Mouse (Mus musculus): Measurements from ENCODE around the gene Stx12. TPM values are rescaled to one million over a fixed set of nuclear protein-coding genes. Genes with fewer than 3 reads are reported as not detected.

The Stx12 gene
- total and polyA plus RNA-seq, 2 experiments from 2014 or later, result 170 to 180 TPM

DNA sequence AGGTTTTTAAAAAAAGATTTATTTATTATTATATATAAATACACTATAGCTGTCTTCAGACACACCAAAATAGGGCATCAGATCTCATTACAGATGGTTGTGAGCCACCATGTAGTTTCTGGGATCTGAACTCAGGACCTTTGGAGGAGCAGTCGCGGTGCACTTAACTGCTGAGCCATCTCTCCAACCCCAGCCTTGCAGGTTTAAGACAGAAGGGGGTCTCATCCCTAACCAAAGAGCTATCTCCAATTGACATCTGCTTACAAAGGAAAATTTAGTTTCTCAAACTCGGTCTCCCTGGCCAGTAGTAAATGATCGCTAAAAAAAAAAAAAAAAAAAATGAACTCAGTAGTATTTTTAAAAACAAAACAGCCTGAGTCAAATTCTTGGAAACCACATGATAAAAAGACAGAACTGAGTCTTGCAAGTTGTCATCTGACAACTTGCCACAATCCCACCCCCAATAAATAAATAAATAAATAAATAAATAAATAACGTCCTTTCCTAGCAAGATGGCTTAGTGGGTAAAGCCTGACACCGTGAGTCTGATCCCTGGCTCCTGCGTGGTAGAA lies 77.6 kb downstream of the Stx12 start:
- no peak overlapping the region for H3K4me2 ChIP-seq (ENCODE audit: low read depth)
- DNase-seq (no peak), ATAC-seq (no peak)
- H3K4me3 ChIP-seq (ENCODE audit: low read depth, low read length), result no peak overlapping the region
- H3K36me3 ChIP-seq (ENCODE audit: insufficient read depth), result no peaks in the 10 kb centered on the region
- no peaks in the 10 kb centered on the region for H3K4me1 ChIP-seq (ENCODE audit: insufficient read depth)
- H3K9ac ChIP-seq, result no peak overlapping the region
- no peaks in the 10 kb centered on the region for H3K9me3 ChIP-seq (ENCODE audit: low read length)
- WGBS, result 93% methylated on average over 7 of the region's 7 CpGs
- H3K27me3 ChIP-seq (ENCODE audit: insufficient read depth, low read length), result no peaks in the 10 kb centered on the region
- no peak for TF ChIP-seq CTCF (IDR thresholded peaks at IDR 0.05; ENCODE audit: low read depth)
- no peak overlapping the region for H3K27ac ChIP-seq (ENCODE audit: low read depth, low read length)

DNA sequence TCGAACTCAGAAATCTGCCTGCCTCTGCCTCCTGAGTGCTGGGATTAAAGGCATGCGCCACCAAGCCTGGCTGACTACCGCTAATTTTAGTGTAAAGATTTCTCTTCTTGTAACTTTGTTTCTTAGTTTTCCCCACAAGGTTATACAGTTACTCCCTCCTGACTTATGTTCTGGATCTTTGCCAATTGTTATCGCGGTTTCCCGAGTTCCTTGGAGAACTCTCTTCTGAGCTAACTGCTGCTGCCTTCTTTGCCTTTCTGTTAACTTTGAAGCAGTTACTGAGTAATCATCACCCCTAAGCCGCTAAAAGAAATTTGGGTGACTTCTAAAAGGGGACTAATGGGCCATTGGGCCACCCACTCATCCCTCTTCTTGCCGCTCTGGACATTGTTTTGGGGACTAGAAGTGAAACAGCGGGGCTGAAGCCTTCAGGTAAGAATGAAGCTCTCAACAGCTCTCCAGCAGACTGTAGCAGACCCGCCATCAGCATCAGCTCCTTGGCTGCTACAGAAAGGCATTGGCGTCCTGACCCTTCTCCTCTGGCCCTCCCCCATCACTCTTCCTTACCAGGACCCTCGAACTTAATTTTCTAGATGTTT lies 78.6 kb downstream of the Stx12 start:
- no peak overlapping the region for H3K27ac ChIP-seq (ENCODE audit: low read depth, low read length)
- no peak overlapping the region for H3K4me2 ChIP-seq (ENCODE audit: low read depth)
- ATAC-seq, result no peak
- H3K27me3 ChIP-seq (ENCODE audit: insufficient read depth, low read length), result no peaks in the 10 kb centered on the region
- no peak for DNase-seq
- H3K36me3 ChIP-seq (ENCODE audit: insufficient read depth), result no peaks in the 10 kb centered on the region
- no peak overlapping the region for H3K9ac ChIP-seq
- H3K9me3 ChIP-seq (ENCODE audit: low read length), result no peaks in the 10 kb centered on the region
- TF ChIP-seq CTCF (IDR thresholded peaks at IDR 0.05; ENCODE audit: low read depth), result no peak
- no peaks in the 10 kb centered on the region for H3K4me1 ChIP-seq (ENCODE audit: insufficient read depth)
- no peak overlapping the region for H3K4me3 ChIP-seq (ENCODE audit: low read depth, low read length)
- WGBS, result 88% methylated on average over 12 of the region's 12 CpGs

DNA sequence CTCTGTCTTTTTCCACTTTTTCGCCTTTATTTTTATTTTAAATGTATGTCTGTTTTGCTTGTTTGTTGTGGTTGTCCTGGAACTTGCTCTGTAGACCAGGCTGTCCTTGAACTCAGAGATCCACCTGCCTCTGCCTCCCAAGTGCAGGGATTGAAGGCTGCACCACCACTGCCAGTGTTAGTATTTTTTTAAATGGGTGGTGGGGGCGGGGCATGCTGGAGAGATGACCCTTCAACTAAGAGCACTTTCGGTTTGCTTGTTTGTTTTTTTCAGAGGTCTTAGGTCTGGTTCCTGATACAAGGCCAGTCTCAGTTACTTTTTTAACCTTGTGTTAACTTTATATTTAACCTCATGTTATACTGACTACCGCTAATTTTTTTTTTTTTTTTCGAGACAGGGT lies 79.2 kb downstream of the Stx12 start:
- WGBS, result 84% methylated on average over 5 of the region's 5 CpGs
- Histone ChIP-seq H3K4me3 (ENCODE audit: low read depth, low read length) (no peak overlapping the region), H3K27ac (ENCODE audit: low read depth, low read length) (no peak overlapping the region), H3K4me1 (ENCODE audit: insufficient read depth) (no peaks in the 10 kb centered on the region), H3K27me3 (ENCODE audit: insufficient read depth, low read length) (no peaks in the 10 kb centered on the region), H3K9me3 (ENCODE audit: low read length) (no peaks in the 10 kb centered on the region), H3K9ac (no peak overlapping the region), H3K36me3 (ENCODE audit: insufficient read depth) (no peaks in the 10 kb centered on the region), H3K4me2 (ENCODE audit: low read depth) (no peak overlapping the region)
- no peak for TF ChIP-seq CTCF (IDR thresholded peaks at IDR 0.05; ENCODE audit: low read depth)
- ATAC-seq (no peak), DNase-seq (no peak)

DNA sequence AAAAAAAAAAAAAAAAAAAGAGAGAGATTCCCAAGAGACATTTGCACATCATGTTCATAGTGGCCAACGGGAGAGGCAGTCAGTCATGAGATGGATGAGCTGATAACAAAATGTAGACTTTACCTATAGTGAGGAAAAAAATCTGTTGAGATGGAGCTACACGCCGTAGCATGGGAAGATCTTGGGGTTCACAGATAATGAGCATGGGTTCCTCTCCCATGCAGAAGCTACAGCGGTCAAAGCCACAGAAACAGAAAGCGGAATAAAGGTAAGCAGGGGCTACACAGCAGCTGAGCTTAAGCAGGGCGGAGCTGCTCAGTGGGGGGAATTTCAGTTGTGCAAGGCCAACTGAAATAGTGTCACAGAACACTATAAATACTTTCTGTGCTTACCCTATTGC lies 80.0 kb downstream of the Stx12 start:
- no peak for TF ChIP-seq CTCF (IDR thresholded peaks at IDR 0.05; ENCODE audit: low read depth)
- no peak for ATAC-seq
- WGBS, result 92% methylated on average over 6 of the region's 6 CpGs

DNA sequence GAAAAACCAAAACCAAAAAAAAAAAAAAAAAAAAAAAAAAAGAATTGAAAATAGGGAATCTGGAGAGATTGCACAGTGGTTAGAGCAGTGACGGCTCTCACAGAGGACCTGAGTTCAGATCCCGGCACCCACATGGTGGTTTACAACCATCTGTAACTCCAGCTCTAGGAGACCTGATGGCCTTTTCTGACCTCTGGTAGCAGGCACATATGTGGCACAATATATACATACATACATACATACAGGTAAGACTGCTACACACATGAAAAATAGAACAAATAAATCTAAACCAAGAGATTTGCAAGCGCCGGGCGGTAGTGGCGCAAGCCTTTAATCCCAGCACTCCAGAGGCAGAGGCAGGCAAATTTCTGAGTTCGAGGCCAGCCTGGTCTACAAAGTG lies 80.4 kb downstream of the Stx12 start:
- Histone ChIP-seq H3K4me3 (ENCODE audit: low read depth, low read length) (no peak overlapping the region), H3K4me2 (ENCODE audit: low read depth) (no peak overlapping the region), H3K4me1 (ENCODE audit: insufficient read depth) (no peaks in the 10 kb centered on the region), H3K9ac (no peak overlapping the region), H3K36me3 (ENCODE audit: insufficient read depth) (no peaks in the 10 kb centered on the region), H3K9me3 (ENCODE audit: low read length) (no peaks in the 10 kb centered on the region), H3K27ac (ENCODE audit: low read depth, low read length) (no peak overlapping the region), H3K27me3 (ENCODE audit: insufficient read depth, low read length) (no peaks in the 10 kb centered on the region)
- no peak for DNase-seq
- no peak for ATAC-seq
- TF ChIP-seq CTCF (IDR thresholded peaks at IDR 0.05; ENCODE audit: low read depth), result no peak
- 94% methylated on average over 7 of the region's 7 CpGs for WGBS

More for the DNA sequence above, 80.0 kb downstream of the Stx12 start:
- Histone ChIP-seq H3K4me1 (ENCODE audit: insufficient read depth) (no peaks in the 10 kb centered on the region), H3K27me3 (ENCODE audit: insufficient read depth, low read length) (no peaks in the 10 kb centered on the region), H3K9ac (no peak overlapping the region), H3K27ac (ENCODE audit: low read depth, low read length) (no peak overlapping the region), H3K9me3 (ENCODE audit: low read length) (no peaks in the 10 kb centered on the region), H3K4me2 (ENCODE audit: low read depth) (no peak overlapping the region), H3K36me3 (ENCODE audit: insufficient read depth) (no peaks in the 10 kb centered on the region), H3K4me3 (ENCODE audit: low read depth, low read length) (no peak overlapping the region)
- no peak for DNase-seq

Other genes starting within 250 kb of the Stx12 start
- gene Eya3, start 245.5 kb downstream of the Stx12 start, total RNA-seq (2014; rRNA removed), result 18.6 and 21.8 TPM in 2 replicates
- gene Eya3, start 245.5 kb downstream of the Stx12 start, polyA plus RNA-seq (2015; fragmentation: Nextera tagmentation; extraction: Ambion mirVana), result 6.0 and 7.2 TPM in 2 replicates
- gene Xkr8, start 152.0 kb downstream of the Stx12 start, total RNA-seq (2014; rRNA removed), result 3.4 and 5.2 TPM in 2 replicates
- gene Xkr8, start 152.0 kb downstream of the Stx12 start, polyA plus RNA-seq (2015; fragmentation: Nextera tagmentation; extraction: Ambion mirVana), result 2.2 and 3.8 TPM in 2 replicates
- 0.54 and 0.57 TPM in 2 replicates for gene Smpdl3b, start 127.3 kb downstream of the Stx12 start, total RNA-seq (2014; rRNA removed)
- 0.89 and 1.1 TPM in 2 replicates for gene Smpdl3b, start 127.3 kb downstream of the Stx12 start, polyA plus RNA-seq (2015; fragmentation: Nextera tagmentation; extraction: Ambion mirVana)
- 24.0 and 26.8 TPM in 2 replicates for gene Rpa2, start 116.2 kb downstream of the Stx12 start, total RNA-seq (2014; rRNA removed)
- 32.6 and 39.1 TPM in 2 replicates for gene Rpa2, start 116.2 kb downstream of the Stx12 start, polyA plus RNA-seq (2015; fragmentation: Nextera tagmentation; extraction: Ambion mirVana)
- 0.85 and 1.00 TPM in 2 replicates for gene Themis2, start 88.1 kb downstream of the Stx12 start, total RNA-seq (2014; rRNA removed)
- gene Themis2, start 88.1 kb downstream of the Stx12 start, polyA plus RNA-seq (2015; fragmentation: Nextera tagmentation; extraction: Ambion mirVana), result 0.43 and 0.50 TPM in 2 replicates
- 76.4 and 77.8 TPM in 2 replicates for gene Ppp1r8, start 41.3 kb downstream of the Stx12 start, total RNA-seq (2014; rRNA removed)
- 42.7 and 47.7 TPM in 2 replicates for gene Ppp1r8, start 41.3 kb downstream of the Stx12 start, polyA plus RNA-seq (2015; fragmentation: Nextera tagmentation; extraction: Ambion mirVana)
- 27.9 and 29.8 TPM in 2 replicates for gene Fam76a, start 38.0 kb upstream of the Stx12 start, total RNA-seq (2014; rRNA removed)
- gene Fam76a, start 38.0 kb upstream of the Stx12 start, polyA plus RNA-seq (2015; fragmentation: Nextera tagmentation; extraction: Ambion mirVana), result 28.0 and 41.0 TPM in 2 replicates
- not detected in 2 replicates for gene Fgr, start 89.6 kb upstream of the Stx12 start, total RNA-seq (2014; rRNA removed)
- 0.06 TPM in 2 replicates for gene Fgr, start 89.6 kb upstream of the Stx12 start, polyA plus RNA-seq (2015; fragmentation: Nextera tagmentation; extraction: Ambion mirVana)
- gene Ahdc1, start 126.8 kb upstream of the Stx12 start, total RNA-seq (2014; rRNA removed), result 56.7 and 82.4 TPM in 2 replicates
- gene Ahdc1, start 126.8 kb upstream of the Stx12 start, polyA plus RNA-seq (2015; fragmentation: Nextera tagmentation; extraction: Ambion mirVana), result 7.6 and 8.4 TPM in 2 replicates
- gene Wasf2, start 246.0 kb upstream of the Stx12 start, total RNA-seq (2014; rRNA removed), result 8.1 and 11.3 TPM in 2 replicates
- 15.7 and 24.1 TPM in 2 replicates for gene Wasf2, start 246.0 kb upstream of the Stx12 start, polyA plus RNA-seq (2015; fragmentation: Nextera tagmentation; extraction: Ambion mirVana)

Measured in forebrain, postnatal 0 days (tissue).